Mouse (Mus musculus): ENCODE results near the gene Adam12. TPM values are rescaled to one million over a fixed set of nuclear protein-coding genes. Genes with fewer than 3 reads are reported as not detected.

The Adam12 gene
- polyA plus RNA-seq, 1 experiment from 2014 or later, result 4.8 TPM

DNA sequence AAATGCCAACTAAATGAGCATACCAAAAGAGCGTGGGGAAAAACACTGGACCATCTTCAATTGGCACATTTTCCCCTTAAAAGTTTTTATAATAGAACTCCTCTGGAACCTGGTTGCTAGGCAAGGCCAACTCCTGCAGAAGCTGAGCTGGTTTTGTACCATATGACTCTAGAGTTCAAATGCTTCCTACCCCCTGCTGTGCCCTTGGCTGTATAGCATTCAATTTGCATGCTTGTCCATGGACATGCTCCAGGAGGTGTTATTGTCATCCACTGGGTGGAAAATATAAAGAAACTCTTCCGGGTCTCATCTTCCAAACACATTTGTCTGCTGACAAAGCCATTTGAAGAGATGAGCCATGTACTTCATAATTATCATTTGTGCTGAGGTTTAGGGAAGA lies 68.2 kb downstream of the Adam12 start:
- DNase-seq (ENCODE audit: low spot score) (no peak), ATAC-seq (replicated peaks; ENCODE audit: insufficient number of reproducible peaks, low FRiP score, low TSS enrichment, low read depth) (no peak)
- Histone ChIP-seq H3K27ac (replicated peaks; ENCODE audit: low read depth, low read length) (no peak overlapping the region), H3K4me1 (ENCODE audit: control insufficient read depth, insufficient read depth, low read length) (no peaks in the 10 kb centered on the region), H3K27me3 (ENCODE audit: control insufficient read depth, insufficient read depth, low read length) (no peaks in the 10 kb centered on the region), H3K4me3 (ENCODE audit: low read depth, low read length) (no peak overlapping the region), H3K36me3 (replicated peaks; ENCODE audit: control insufficient read depth, insufficient read depth, low read depth, low read length) (no peaks in the 10 kb centered on the region), H3K9me3 (replicated peaks; ENCODE audit: control insufficient read depth, low read length) (no peaks in the 10 kb centered on the region), H3K4me2 (ENCODE audit: low read depth, low read length) (no peak overlapping the region), H3K9ac (replicated peaks; ENCODE audit: low read length) (no peak overlapping the region)
- WGBS, result 84% methylated on average over 2 of the region's 2 CpGs

DNA sequence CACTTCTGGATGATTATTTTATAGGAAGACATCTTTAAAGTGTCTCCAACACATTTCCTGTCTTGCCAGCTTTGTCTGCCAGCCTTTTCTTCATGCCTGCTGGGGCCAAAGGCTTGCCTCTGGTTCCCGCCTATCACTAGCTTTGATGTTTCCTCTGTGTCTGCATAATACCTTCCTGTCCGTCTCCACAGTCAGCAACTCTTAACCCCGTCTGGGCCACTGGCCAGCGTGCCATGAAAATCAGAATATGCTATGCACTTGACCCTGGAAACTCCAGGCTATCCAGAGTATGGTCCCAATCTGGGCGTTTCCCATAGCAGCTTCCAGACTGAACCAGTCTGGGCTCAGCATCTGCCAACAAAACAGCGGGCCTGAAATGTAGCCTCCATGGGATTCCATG lies 69.1 kb downstream of the Adam12 start:
- H3K27ac ChIP-seq (replicated peaks; ENCODE audit: low read depth, low read length), result no peak overlapping the region
- 43% methylated on average over 6 of the region's 6 CpGs for WGBS
- ATAC-seq (replicated peaks; ENCODE audit: insufficient number of reproducible peaks, low FRiP score, low TSS enrichment, low read depth) (no peak), DNase-seq (ENCODE audit: low spot score) (no peak)
- no peaks in the 10 kb centered on the region for H3K9me3 ChIP-seq (replicated peaks; ENCODE audit: control insufficient read depth, low read length)
- H3K4me2 ChIP-seq (ENCODE audit: low read depth, low read length), result no peak overlapping the region
- no peaks in the 10 kb centered on the region for H3K4me1 ChIP-seq (ENCODE audit: control insufficient read depth, insufficient read depth, low read length)
- H3K27me3 ChIP-seq (ENCODE audit: control insufficient read depth, insufficient read depth, low read length), result no peaks in the 10 kb centered on the region
- no peak overlapping the region for H3K4me3 ChIP-seq (ENCODE audit: low read depth, low read length)
- H3K36me3 ChIP-seq (replicated peaks; ENCODE audit: control insufficient read depth, insufficient read depth, low read depth, low read length), result no peaks in the 10 kb centered on the region
- H3K9ac ChIP-seq (replicated peaks; ENCODE audit: low read length), result no peak overlapping the region

GRCm38 (mm10) chr7:134159608-134160007 lies 72.3 kb downstream of the Adam12 start:
- 80% methylated on average over 7 of the region's 7 CpGs for WGBS

DNA sequence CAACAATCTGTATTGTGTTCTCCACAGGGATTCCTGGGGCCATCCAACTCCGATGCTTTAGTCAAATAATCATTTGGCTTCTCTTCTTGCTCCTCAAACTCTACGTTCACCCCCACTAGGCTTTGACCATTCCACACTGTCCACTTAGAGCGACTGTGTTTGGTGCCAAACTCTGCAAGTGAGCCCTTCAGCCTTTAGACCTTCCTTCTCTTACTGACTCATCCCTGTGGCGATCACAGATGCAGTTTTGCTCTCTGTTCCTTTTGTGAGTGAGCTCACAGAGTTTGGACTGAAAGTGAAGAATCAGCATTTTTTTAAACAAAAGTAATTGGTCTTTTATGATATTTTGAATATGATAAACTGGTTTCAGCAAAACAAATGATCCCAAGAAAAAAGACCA lies 80.6 kb downstream of the Adam12 start:
- no peak overlapping the region for H3K4me3 ChIP-seq (ENCODE audit: low read depth, low read length)
- H3K27me3 ChIP-seq (ENCODE audit: control insufficient read depth, insufficient read depth, low read length), result no peaks in the 10 kb centered on the region
- no peak for ATAC-seq (replicated peaks; ENCODE audit: insufficient number of reproducible peaks, low FRiP score, low TSS enrichment, low read depth)

More at GRCm38 (mm10) chr7:134159608-134160007, 72.3 kb downstream of the Adam12 start:
- DNase-seq (ENCODE audit: low spot score) (no peak), ATAC-seq (replicated peaks; ENCODE audit: insufficient number of reproducible peaks, low FRiP score, low TSS enrichment, low read depth) (no peak)
- Histone ChIP-seq H3K4me3 (ENCODE audit: low read depth, low read length) (no peak overlapping the region), H3K9ac (replicated peaks; ENCODE audit: low read length) (no peak overlapping the region), H3K9me3 (replicated peaks; ENCODE audit: control insufficient read depth, low read length) (no peaks in the 10 kb centered on the region), H3K27me3 (ENCODE audit: control insufficient read depth, insufficient read depth, low read length) (no peaks in the 10 kb centered on the region), H3K36me3 (replicated peaks; ENCODE audit: control insufficient read depth, insufficient read depth, low read depth, low read length) (no peaks in the 10 kb centered on the region), H3K27ac (replicated peaks; ENCODE audit: low read depth, low read length) (no peak overlapping the region), H3K4me1 (ENCODE audit: control insufficient read depth, insufficient read depth, low read length) (no peaks in the 10 kb centered on the region), H3K4me2 (ENCODE audit: low read depth, low read length) (no peak overlapping the region)

DNA sequence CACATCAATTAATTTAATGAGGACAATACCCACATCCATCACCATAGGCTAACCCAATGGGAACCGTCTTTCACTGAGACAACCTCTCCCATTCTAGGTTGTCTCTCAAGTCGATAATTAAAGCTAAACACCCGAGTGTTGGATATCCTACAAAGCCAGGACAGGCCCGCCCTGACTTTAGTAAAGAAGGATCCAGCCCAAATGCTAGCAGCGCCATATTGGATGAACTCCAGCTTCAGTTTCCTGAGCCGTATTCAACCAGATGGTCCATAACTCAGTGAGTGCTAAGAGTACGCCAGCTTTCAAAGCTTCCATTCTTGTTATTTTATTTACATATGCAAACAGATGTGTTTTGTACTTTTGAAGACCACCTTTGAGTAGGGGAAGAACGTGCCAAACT lies 81.6 kb downstream of the Adam12 start:
- Histone ChIP-seq H3K9ac (replicated peaks; ENCODE audit: low read length) (no peak overlapping the region), H3K4me1 (ENCODE audit: control insufficient read depth, insufficient read depth, low read length) (no peaks in the 10 kb centered on the region), H3K27ac (replicated peaks; ENCODE audit: low read depth, low read length) (no peak overlapping the region), H3K9me3 (replicated peaks; ENCODE audit: control insufficient read depth, low read length) (no peaks in the 10 kb centered on the region), H3K27me3 (ENCODE audit: control insufficient read depth, insufficient read depth, low read length) (no peaks in the 10 kb centered on the region), H3K36me3 (replicated peaks; ENCODE audit: control insufficient read depth, insufficient read depth, low read depth, low read length) (no peaks in the 10 kb centered on the region), H3K4me3 (ENCODE audit: low read depth, low read length) (no peak overlapping the region), H3K4me2 (ENCODE audit: low read depth, low read length) (no peak overlapping the region)
- 87% methylated on average over 8 of the region's 8 CpGs for WGBS
- ATAC-seq (replicated peaks; ENCODE audit: insufficient number of reproducible peaks, low FRiP score, low TSS enrichment, low read depth) (no peak), DNase-seq (ENCODE audit: low spot score) (no peak)

More for the DNA sequence above, 80.6 kb downstream of the Adam12 start:
- H3K4me1 ChIP-seq (ENCODE audit: control insufficient read depth, insufficient read depth, low read length), result no peaks in the 10 kb centered on the region
- no peaks in the 10 kb centered on the region for H3K9me3 ChIP-seq (replicated peaks; ENCODE audit: control insufficient read depth, low read length)
- WGBS, result 82% methylated on average over 4 of the region's 4 CpGs
- no peaks in the 10 kb centered on the region for H3K36me3 ChIP-seq (replicated peaks; ENCODE audit: control insufficient read depth, insufficient read depth, low read depth, low read length)
- no peak overlapping the region for H3K4me2 ChIP-seq (ENCODE audit: low read depth, low read length)
- H3K27ac ChIP-seq (replicated peaks; ENCODE audit: low read depth, low read length), result no peak overlapping the region
- H3K9ac ChIP-seq (replicated peaks; ENCODE audit: low read length), result no peak overlapping the region
- no peak for DNase-seq (ENCODE audit: low spot score)

GRCm38 (mm10) chr7:134149351-134149750 lies 82.6 kb downstream of the Adam12 start:
- Histone ChIP-seq H3K4me1 (ENCODE audit: control insufficient read depth, insufficient read depth, low read length) (no peaks in the 10 kb centered on the region), H3K4me2 (ENCODE audit: low read depth, low read length) (no peak overlapping the region), H3K36me3 (replicated peaks; ENCODE audit: control insufficient read depth, insufficient read depth, low read depth, low read length) (no peaks in the 10 kb centered on the region), H3K27me3 (ENCODE audit: control insufficient read depth, insufficient read depth, low read length) (no peaks in the 10 kb centered on the region), H3K4me3 (ENCODE audit: low read depth, low read length) (no peak overlapping the region), H3K27ac (replicated peaks; ENCODE audit: low read depth, low read length) (no peak overlapping the region), H3K9me3 (replicated peaks; ENCODE audit: control insufficient read depth, low read length) (no peaks in the 10 kb centered on the region), H3K9ac (replicated peaks; ENCODE audit: low read length) (no peak overlapping the region)
- no peak for ATAC-seq (replicated peaks; ENCODE audit: insufficient number of reproducible peaks, low FRiP score, low TSS enrichment, low read depth)
- DNase-seq (ENCODE audit: low spot score), result no peak
- 87% methylated on average over 6 of the region's 6 CpGs for WGBS

DNA sequence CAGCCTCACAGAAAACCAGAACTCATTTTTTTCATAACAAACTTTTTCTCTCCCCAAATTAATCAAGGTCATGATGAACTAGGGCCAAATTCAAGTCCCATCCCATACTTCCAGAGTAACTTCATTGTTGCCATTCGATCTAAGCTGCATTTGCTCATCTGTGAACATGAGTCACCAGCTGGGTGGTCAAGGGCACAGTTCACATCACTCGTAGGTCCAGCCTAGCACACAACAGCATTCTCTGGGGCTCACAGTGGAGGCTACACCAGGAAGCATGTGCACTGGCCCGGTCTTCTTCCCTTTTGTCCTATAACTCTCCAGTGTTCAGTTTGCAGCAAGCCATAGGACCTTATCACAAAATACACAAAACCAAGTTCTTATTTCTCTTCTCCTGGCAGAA lies 84.4 kb downstream of the Adam12 start:
- ATAC-seq (replicated peaks; ENCODE audit: insufficient number of reproducible peaks, low FRiP score, low TSS enrichment, low read depth), result no peak
- no peaks in the 10 kb centered on the region for H3K27me3 ChIP-seq (ENCODE audit: control insufficient read depth, insufficient read depth, low read length)

GRCm38 (mm10) chr7:134146821-134147220 lies 85.1 kb downstream of the Adam12 start:
- Histone ChIP-seq H3K27me3 (ENCODE audit: control insufficient read depth, insufficient read depth, low read length) (no peaks in the 10 kb centered on the region), H3K4me1 (ENCODE audit: control insufficient read depth, insufficient read depth, low read length) (no peaks in the 10 kb centered on the region), H3K4me3 (ENCODE audit: low read depth, low read length) (no peak overlapping the region), H3K9ac (replicated peaks; ENCODE audit: low read length) (no peak overlapping the region), H3K9me3 (replicated peaks; ENCODE audit: control insufficient read depth, low read length) (no peaks in the 10 kb centered on the region), H3K4me2 (ENCODE audit: low read depth, low read length) (no peak overlapping the region), H3K36me3 (replicated peaks; ENCODE audit: control insufficient read depth, insufficient read depth, low read depth, low read length) (no peaks in the 10 kb centered on the region), H3K27ac (replicated peaks; ENCODE audit: low read depth, low read length) (no peak overlapping the region)
- DNase-seq (ENCODE audit: low spot score) (no peak), ATAC-seq (replicated peaks; ENCODE audit: insufficient number of reproducible peaks, low FRiP score, low TSS enrichment, low read depth) (no peak)
- WGBS, result 96% methylated on average over 2 of the region's 2 CpGs

More for the DNA sequence above, 84.4 kb downstream of the Adam12 start:
- Histone ChIP-seq H3K4me2 (ENCODE audit: low read depth, low read length) (no peak overlapping the region), H3K4me3 (ENCODE audit: low read depth, low read length) (no peak overlapping the region), H3K36me3 (replicated peaks; ENCODE audit: control insufficient read depth, insufficient read depth, low read depth, low read length) (no peaks in the 10 kb centered on the region), H3K4me1 (ENCODE audit: control insufficient read depth, insufficient read depth, low read length) (no peaks in the 10 kb centered on the region), H3K27ac (replicated peaks; ENCODE audit: low read depth, low read length) (no peak overlapping the region), H3K9me3 (replicated peaks; ENCODE audit: control insufficient read depth, low read length) (no peaks in the 10 kb centered on the region), H3K9ac (replicated peaks; ENCODE audit: low read length) (no peak overlapping the region)
- WGBS, result 86% methylated on average over 3 of the region's 3 CpGs
- no peak for DNase-seq (ENCODE audit: low spot score)

Data from embryonic facial prominence, embryonic 11.5 days (tissue).